Mouse (Mus musculus): ENCODE results near the gene Camk1d.

GRCm38 (mm10) chr2:5398043-5398442, 316.3 kb downstream of the Camk1d start:
- TF ChIP-seq CTCF (IDR thresholded peaks at IDR 0.05; ENCODE audit: low read depth, low read length) (no peak), POLR2A (IDR thresholded peaks at IDR 0.05; ENCODE audit: extremely low read depth, insufficient read depth, low read length) (no peak)
